Mouse (Mus musculus): ENCODE results near the gene Them5. TPM values are rescaled to one million over a fixed set of nuclear protein-coding genes. Genes with fewer than 3 reads are reported as not detected.
A peak's percentile ranks its signal among the peaks of the same experiment; 100 is the strongest.

Gene Them5
- total and polyA plus RNA-seq, 3 experiments, result not detected

DNA sequence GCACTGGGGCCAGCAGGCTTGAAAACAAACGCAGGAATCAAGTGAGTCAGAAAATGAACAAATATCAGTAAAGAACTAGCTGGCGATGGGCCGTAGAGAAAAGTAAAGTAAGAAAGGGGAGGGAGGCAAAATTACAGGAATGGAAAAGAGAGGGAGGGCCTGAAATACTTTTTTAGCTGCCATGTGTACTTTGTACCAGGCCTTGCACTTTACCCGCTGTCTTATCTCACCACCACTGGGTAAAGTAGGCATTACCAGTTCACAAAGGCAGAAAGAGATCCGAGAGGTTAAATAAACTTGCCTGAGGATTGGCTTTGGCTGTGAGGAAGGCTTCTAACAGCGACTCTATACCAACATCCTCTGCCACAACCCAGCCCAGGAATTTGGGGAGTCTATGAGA lies 25.6 kb downstream of the Them5 start:
- Histone ChIP-seq H3K9me3 (replicated peaks; ENCODE audit: low read length) (peaks cover 10% of the 10 kb centered on the region), H3K27ac (ENCODE audit: insufficient read depth, low read depth) (no peak overlapping the region), H3K9ac (ENCODE audit: insufficient read depth, low read depth) (no peak overlapping the region), H3K4me2 (ENCODE audit: insufficient read depth, low read depth, poor library complexity, severe bottlenecking) (no peak overlapping the region), H3K79me2 (replicated peaks; ENCODE audit: control insufficient read depth, extremely low read depth, insufficient read depth, poor library complexity, severe bottlenecking) (no peaks in the 10 kb centered on the region), H3K27me3 (replicated peaks) (no peaks in the 10 kb centered on the region), H3K36me3 (replicated peaks in 1 of 2; ENCODE audit: control insufficient read depth in 1 of 2, insufficient read depth in 1 of 2, low read length in 1 of 2) (peaks cover 0 to 11% of the 10 kb centered on the region in 2 experiments), H3K4me1 (ENCODE audit: control insufficient read depth in 1 of 2, insufficient read depth in 2 of 2) (peaks cover 0 to 12% of the 10 kb centered on the region in 2 experiments; a peak in 2 of 4 replicates), H3K4me3 (replicated peaks in 1 of 3; ENCODE audit: low read depth in 2 of 3, low read length in 2 of 3, poor library complexity in 1 of 3) (no peak overlapping the region)
- DNase-seq (ENCODE audit: extremely low read depth), result no peak
- no peak for TF ChIP-seq ELF1 (IDR thresholded peaks at IDR 0.05; ENCODE audit: low read depth, low read length)
- 0 out of 2 replicates have a peak, but pooled peaks have one; percentile 1 for TF ChIP-seq NELFE (IDR thresholded peaks at IDR 0.05; ENCODE audit: low read depth, low read length)
- TF ChIP-seq EP300 (IDR thresholded peaks at IDR 0.05; ENCODE audit: low read length), result no peak
- no peak for TF ChIP-seq BHLHE40 (IDR thresholded peaks at IDR 0.05; ENCODE audit: low read depth, low read length)
- no peak for TF ChIP-seq JUN (IDR thresholded peaks at IDR 0.05; ENCODE audit: insufficient read depth, low read depth, low read length)
- in situ Hi-C loops (cut with MboI; ENCODE audit: low pct_ligation_motif_present, low pct_unique_long_range_greater_than_20kb, low sequenced_read_pairs) (no loop called here), dilution Hi-C loops (cut with MboI; ENCODE audit: extremely low pct_ligation_motif_present, extremely low pct_unique_long_range_greater_than_20kb, low sequenced_read_pairs) (no loop called here)

GRCm38 (mm10) chr3:94368631-94369030 lies 26.7 kb downstream of the Them5 start:
- in situ Hi-C loops (cut with MboI; ENCODE audit: low pct_ligation_motif_present, low pct_unique_long_range_greater_than_20kb, low sequenced_read_pairs), result no loop called here
- TF ChIP-seq USF2 (conservative IDR thresholded peaks at IDR 0.05; ENCODE audit: low read depth, low read length) (no peak), ZMIZ1 (IDR thresholded peaks at IDR 0.05; ENCODE audit: low read depth, low read length) (no peak), RCOR1 (conservative IDR thresholded peaks at IDR 0.05; ENCODE audit: low read depth, low read length) (no peak)
- Histone ChIP-seq H3K9ac (ENCODE audit: insufficient read depth, low read depth) (no peak overlapping the region), H3K79me2 (replicated peaks; ENCODE audit: control insufficient read depth, extremely low read depth, insufficient read depth, poor library complexity, severe bottlenecking) (no peaks in the 10 kb centered on the region), H3K27ac (ENCODE audit: insufficient read depth, low read depth) (no peak overlapping the region), H3K4me1 (ENCODE audit: control insufficient read depth in 1 of 2, insufficient read depth in 2 of 2) (peaks cover under 1 to 18% of the 10 kb centered on the region in 2 experiments; a peak in 3 of 4 replicates), H3K4me2 (ENCODE audit: insufficient read depth, low read depth, poor library complexity, severe bottlenecking) (no peak overlapping the region), H3K27me3 (replicated peaks) (no peaks in the 10 kb centered on the region), H3K9me3 (replicated peaks; ENCODE audit: low read length) (peaks cover 4% of the 10 kb centered on the region), H3K4me3 (replicated peaks in 1 of 3; ENCODE audit: low read depth in 2 of 3, low read length in 2 of 3, poor library complexity in 1 of 3) (no peak overlapping the region), H3K36me3 (replicated peaks in 1 of 2; ENCODE audit: control insufficient read depth in 1 of 2, insufficient read depth in 1 of 2, low read length in 1 of 2) (peaks cover 0 to 6% of the 10 kb centered on the region in 2 experiments)
- DNase-seq (ENCODE audit: extremely low read depth), result no peak
- dilution Hi-C loops (cut with MboI; ENCODE audit: extremely low pct_ligation_motif_present, extremely low pct_unique_long_range_greater_than_20kb, low sequenced_read_pairs), result no loop called here

- TF ChIP-seq RAD21 (IDR thresholded peaks at IDR 0.05; ENCODE audit: low read depth, low read length) (no peak), USF2 (conservative IDR thresholded peaks at IDR 0.05; ENCODE audit: low read depth, low read length) (no peak), MAZ (IDR thresholded peaks at IDR 0.05; ENCODE audit: low read depth, low read length) (no peak), JUN (IDR thresholded peaks at IDR 0.05; ENCODE audit: insufficient read depth, low read depth, low read length) (no peak), NELFE (IDR thresholded peaks at IDR 0.05; ENCODE audit: low read depth, low read length) (no peak), POLR2AphosphoS2 (IDR thresholded peaks at IDR 0.05; ENCODE audit: low read depth, low read length) (no peak), ZC3H11A (IDR thresholded peaks at IDR 0.05; ENCODE audit: low read depth, low read length) (no peak), GABPA (IDR thresholded peaks at IDR 0.05; ENCODE audit: insufficient replicate concordance, low read depth, low read length) (no peak), TBP (conservative IDR thresholded peaks at IDR 0.05; ENCODE audit: low read depth, low read length) (no peak), ELF1 (IDR thresholded peaks at IDR 0.05; ENCODE audit: low read depth, low read length) (no peak), E2F4 (IDR thresholded peaks at IDR 0.05; ENCODE audit: insufficient replicate concordance, low read depth, low read length) (no peak), ZMIZ1 (IDR thresholded peaks at IDR 0.05; ENCODE audit: low read depth, low read length) (no peak), KAT2A (IDR thresholded peaks at IDR 0.05; ENCODE audit: insufficient replicate concordance, low read length) (no peak)
- Histone ChIP-seq H3K4me2 (ENCODE audit: insufficient read depth, low read depth, poor library complexity, severe bottlenecking) (no peak overlapping the region), H3K79me2 (replicated peaks; ENCODE audit: control insufficient read depth, extremely low read depth, insufficient read depth, poor library complexity, severe bottlenecking) (no peaks in the 10 kb centered on the region), H3K4me3 (replicated peaks in 1 of 3; ENCODE audit: low read depth in 2 of 3, low read length in 2 of 3, poor library complexity in 1 of 3) (no peak overlapping the region), H3K4me1 (ENCODE audit: control insufficient read depth in 1 of 2, insufficient read depth in 2 of 2) (peaks cover 9 to 29% of the 10 kb centered on the region in 2 experiments), H3K36me3 (replicated peaks in 1 of 2; ENCODE audit: control insufficient read depth in 1 of 2, insufficient read depth in 1 of 2, low read length in 1 of 2) (no peaks in the 10 kb centered on the region), H3K27ac (ENCODE audit: insufficient read depth, low read depth) (no peak overlapping the region), H3K9me3 (replicated peaks; ENCODE audit: low read length) (no peaks in the 10 kb centered on the region), H3K27me3 (replicated peaks) (no peaks in the 10 kb centered on the region), H3K9ac (ENCODE audit: insufficient read depth, low read depth) (no peak overlapping the region)
- DNase-seq (ENCODE audit: extremely low read depth), result no peak
- in situ Hi-C loops (cut with MboI; ENCODE audit: low pct_ligation_motif_present, low pct_unique_long_range_greater_than_20kb, low sequenced_read_pairs) (no loop called here), dilution Hi-C loops (cut with MboI; ENCODE audit: extremely low pct_ligation_motif_present, extremely low pct_unique_long_range_greater_than_20kb, low sequenced_read_pairs) (no loop called here)
These were observed 27.8 kb downstream of the Them5 start for GRCm38 (mm10) chr3:94369709-94370108.
